Comparison of ENCODE assay signal across 8 mouse cellular contexts in genomic region chr19:5799566-5800349, GRCm38 (mm10). TPM values are rescaled to one million over a fixed set of nuclear protein-coding genes. Genes with fewer than 3 reads are reported as not detected.
DNase-seq lines count a peak whose midpoint lies in the region; ATAC-seq lines count a peak whose summit lies in the region.

No protein-coding gene starts in this region.

- no peaks in the 10 kb centered on the region for H3K27me3 ChIP-seq in kidney, embryonic 15.5 days
- H3K27me3 ChIP-seq in heart, embryonic 12.5 days (replicated peaks), result no peaks in the 10 kb centered on the region
- H3K27me3 ChIP-seq in liver, embryonic 13.5 days, result no peaks in the 10 kb centered on the region
- no peaks in the 10 kb centered on the region for H3K27me3 ChIP-seq in splenic B cell, adult 2 months (ENCODE audit: control insufficient read depth, insufficient read depth, low read length, poor library complexity, severe bottlenecking)

- H3K27ac ChIP-seq in kidney, embryonic 15.5 days, result peak overlapping the region; percentile 98
- peak overlapping the region; percentile 98 for H3K27ac ChIP-seq in heart, embryonic 12.5 days (ENCODE audit: poor library complexity, severe bottlenecking)
- H3K27ac ChIP-seq in liver, embryonic 13.5 days, result peak overlapping the region; percentile 99

- peak overlapping the region; percentile 77 for H3K4me2 ChIP-seq in kidney, embryonic 15.5 days
- H3K4me2 ChIP-seq in heart, embryonic 12.5 days, result peak overlapping the region; percentile 65
- H3K4me2 ChIP-seq in liver, embryonic 13.5 days, result peak overlapping the region; percentile 89

- intact Hi-C loops in left cerebral cortex, postnatal 36 days (cut with DNase I), result no loop called here

- H3K9ac ChIP-seq in kidney, embryonic 15.5 days, result peak overlapping the region; percentile 92
- peak overlapping the region; percentile 100 for H3K9ac ChIP-seq in heart, embryonic 12.5 days
- peak overlapping the region; percentile 99 for H3K9ac ChIP-seq in liver, embryonic 13.5 days

- WGBS in kidney, embryonic 15.5 days, result under 1% methylated on average over 10 of the region's 10 CpGs
- 0% methylated on average over 10 of the region's 10 CpGs for WGBS in heart, embryonic 12.5 days
- WGBS in liver, embryonic 13.5 days (ENCODE audit: insufficient replicate concordance), result under 1% methylated on average over 10 of the region's 10 CpGs

- peaks cover 44% of the 10 kb centered on the region for H3K4me1 ChIP-seq in kidney, embryonic 15.5 days
- peaks cover 33% of the 10 kb centered on the region for H3K4me1 ChIP-seq in heart, embryonic 12.5 days (replicated peaks)
- H3K4me1 ChIP-seq in liver, embryonic 13.5 days (replicated peaks), result peaks cover 51% of the 10 kb centered on the region

- no peak for DNase-seq in kidney, postnatal 14 days
- DNase-seq in adipocyte (ENCODE audit: low spot score), result peak; percentile 85
- no peak for DNase-seq in liver, embryonic 13.5 days
- DNase-seq in splenic B cell, adult 2 months (ENCODE audit: low read depth, low spot score), result peak; percentile 52
- DNase-seq in left cerebral cortex, adult 9 months (ENCODE audit: low spot score in 2 of 2), result no peak
- no peak for DNase-seq in left cerebral cortex, postnatal 36 days (ENCODE audit: low spot score in 2 of 2)

- H3K36me3 ChIP-seq in kidney, embryonic 15.5 days, result peaks cover 40% of the 10 kb centered on the region
- H3K36me3 ChIP-seq in heart, embryonic 12.5 days, result peaks cover 47% of the 10 kb centered on the region
- H3K36me3 ChIP-seq in liver, embryonic 13.5 days, result peaks cover 61% of the 10 kb centered on the region
- peaks cover 28% of the 10 kb centered on the region for H3K36me3 ChIP-seq in splenic B cell, adult 2 months (ENCODE audit: control insufficient read depth, insufficient read depth, low read length, poor library complexity, severe bottlenecking)

- no peak for ATAC-seq in kidney, embryonic 15.5 days (replicated peaks; ENCODE audit: low FRiP score)
- ATAC-seq in heart, embryonic 12.5 days (ENCODE audit: insufficient number of reproducible peaks, low FRiP score), result no peak
- ATAC-seq in liver, embryonic 13.5 days (ENCODE audit: low read depth), result no peak

- no peaks in the 10 kb centered on the region for H3K9me3 ChIP-seq in kidney, embryonic 15.5 days (replicated peaks)
- no peaks in the 10 kb centered on the region for H3K9me3 ChIP-seq in heart, embryonic 12.5 days (replicated peaks)
- no peaks in the 10 kb centered on the region for H3K9me3 ChIP-seq in liver, embryonic 13.5 days (replicated peaks)

- H3K4me3 ChIP-seq in kidney, embryonic 15.5 days (replicated peaks), result peak overlapping the region; percentile 70
- H3K4me3 ChIP-seq in heart, embryonic 12.5 days, result peak overlapping the region; percentile 93
- H3K4me3 ChIP-seq in liver, embryonic 13.5 days (replicated peaks), result peak overlapping the region; percentile 94

RNA-seq across cellular contexts. Expression of gene Scyl1, which starts 28.5 kb away (rescaled TPM):
- polyA plus RNA-seq in kidney, embryonic 15.5 days (2015; fragmentation: Nextera tagmentation; extraction: Ambion mirVana), result 69.6 and 76.0 TPM in 2 replicates
- 68.1 and 68.9 TPM in 2 replicates for polyA plus RNA-seq in heart, embryonic 12.5 days (2016; fragmentation: Nextera tagmentation; extraction: Ambion mirVana)
- polyA plus RNA-seq in liver, embryonic 13.5 days (2015; fragmentation: Nextera tagmentation; extraction: Ambion mirVana), result 25.2 and 27.5 TPM in 2 replicates
- total RNA-seq in left cerebral cortex, postnatal 36 days (2021), result 10 to 100 TPM; 90.5 to 98.8 TPM

RNA-seq across cellular contexts. Expression of gene Ltbp3, which starts 59.1 kb away (rescaled TPM):
- 18.5 and 18.8 TPM in 2 replicates for polyA plus RNA-seq in kidney, embryonic 15.5 days (2015; fragmentation: Nextera tagmentation; extraction: Ambion mirVana)
- polyA plus RNA-seq in heart, embryonic 12.5 days (2016; fragmentation: Nextera tagmentation; extraction: Ambion mirVana), result 24.3 and 27.7 TPM in 2 replicates
- 1.1 and 2.7 TPM in 2 replicates for polyA plus RNA-seq in liver, embryonic 13.5 days (2015; fragmentation: Nextera tagmentation; extraction: Ambion mirVana)
- 10 to 100 TPM; 25.1 to 40.3 TPM for total RNA-seq in left cerebral cortex, postnatal 36 days (2021)

Comparison
In these comparisons a context has a peak if more than half of its experiments do, and no peak if none do; other contexts are left out.
1. DNase-seq: peak in adipocyte (single experiment) and splenic B cell, adult 2 months (single experiment); none in kidney, postnatal 14 days (single experiment), liver, embryonic 13.5 days (single experiment), left cerebral cortex, adult 9 months (0 of 2) and left cerebral cortex, postnatal 36 days (0 of 2).
2. Peak in every context shown above with its lines, with median percentiles within 50 percentile points of each other: H3K27ac ChIP-seq, H3K4me2 ChIP-seq, H3K4me3 ChIP-seq and H3K9ac ChIP-seq.